Mouse (Mus musculus) Patski (cell line): ENCODE data around the gene Tacr2. TPM values are rescaled to one million over a fixed set of nuclear protein-coding genes. Genes with fewer than 3 reads are reported as not detected.

Experiments
- ATAC-seq: fragments of 100-300 bp; one replicate; pipeline ENCODE4 v1.8.0; 2021
- CTCF ChIA-PET: fragments of 350-600 bp; sonication (Branson Sonifier 250); formaldehyde crosslinking; loops from one replicate; lab custom pipeline; 2022; ENCODE audit warnings: inconsistent platforms; lab: Charles Lee
- POLR2A ChIA-PET: fragments of 350-600 bp; sonication (Branson Sonifier 250); formaldehyde crosslinking; loops from one replicate; lab custom pipeline; 2022; ENCODE audit warnings: antibody characterized with exemption, inconsistent platforms; lab: Charles Lee
- DNase-seq: peaks from one replicate; pipeline ENCODE4 v3.0.0-alpha.2; 2011; ENCODE audit warnings: low read depth, low spot score
- H3K27me3 ChIP-seq: fragments of 371-371 bp; one replicate; pipeline ENCODE4 v1.5.1; 2021
- CTCF ChIP-seq: fragments of 100-300 bp; IDR thresholded peaks from one replicate; pipeline ENCODE4 v1.5.1; 2021
- in situ Hi-C: fragments of 300-500 bp; cut with MboI; formaldehyde crosslinking; loops from 3 replicates; pipeline ENCODE4 v1.11.1; 2018; ENCODE audit warnings: low pct_unique_long_range_greater_than_20kb, mixed read lengths
- polyA plus RNA-seq: library from polyadenylated mRNA; unstranded; gene quantifications from one replicate; pipeline ENCODE4 v1.2.3, GENCODE M21; 2021

Gene Tacr2
- 0.08 TPM for polyA plus RNA-seq

DNA sequence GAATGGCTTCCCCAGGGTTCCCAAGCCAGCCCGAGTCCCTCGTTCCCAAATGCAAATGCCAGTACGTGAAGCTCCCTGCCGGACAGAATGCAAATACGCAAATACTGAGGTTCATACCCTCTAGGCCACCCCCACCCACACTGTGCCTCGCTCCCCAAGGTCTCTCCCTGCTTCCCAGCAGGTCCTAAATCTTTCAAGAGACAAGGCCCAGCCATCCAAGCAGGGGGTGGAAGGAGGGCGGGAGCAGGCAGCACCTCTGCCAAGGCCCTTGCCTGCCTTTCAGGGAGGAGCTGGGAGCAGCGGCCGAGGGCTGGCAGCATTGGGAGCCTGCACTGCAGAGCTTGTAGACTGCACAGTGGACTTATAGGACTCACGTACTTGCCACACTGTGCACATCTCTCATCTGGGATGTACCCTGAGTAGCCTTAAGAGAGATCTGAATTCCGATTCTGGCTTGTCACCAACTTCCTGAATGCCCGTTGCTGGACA, at the start of gene Tacr2:
TSS of gene Tacr2 (plus strand) at position 439 of the 489 bp plus-strand sequence.
- DNase-seq (no peak), ATAC-seq (no peak)
- in situ Hi-C loops = no loop called here
- POLR2A ChIA-PET = no interaction called here
- CTCF ChIA-PET = no interaction called here
- no peaks in the 10 kb centered on the region for H3K27me3 ChIP-seq
- TF ChIP-seq CTCF = no peak

DNA sequence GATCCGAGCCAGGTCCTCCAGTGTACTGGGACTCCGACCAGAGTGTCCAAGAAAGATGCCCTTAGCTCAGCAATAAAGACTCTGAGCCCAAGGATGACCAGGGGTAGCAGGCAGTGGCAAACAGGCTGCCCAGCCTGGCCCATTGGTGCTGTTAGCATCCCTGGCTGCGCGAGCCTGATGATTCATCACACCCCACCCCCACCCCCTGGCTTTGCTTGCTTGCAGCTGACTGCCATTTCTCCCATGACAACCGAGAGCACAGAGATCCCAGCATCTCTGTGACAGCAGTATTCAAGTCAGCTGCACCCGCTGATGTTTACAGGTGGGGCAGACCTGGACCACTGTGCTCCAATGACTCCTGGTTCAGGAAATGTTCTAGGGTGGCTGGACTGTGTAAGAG, 49.7 kb upstream of the Tacr2 start:
- CTCF ChIA-PET = no interaction called here
- H3K27me3 ChIP-seq = no peaks in the 10 kb centered on the region
- no peak for TF ChIP-seq CTCF
- in situ Hi-C loops = no loop called here
- no peak for DNase-seq
- ATAC-seq = no peak
- POLR2A ChIA-PET = no interaction called here

DNA sequence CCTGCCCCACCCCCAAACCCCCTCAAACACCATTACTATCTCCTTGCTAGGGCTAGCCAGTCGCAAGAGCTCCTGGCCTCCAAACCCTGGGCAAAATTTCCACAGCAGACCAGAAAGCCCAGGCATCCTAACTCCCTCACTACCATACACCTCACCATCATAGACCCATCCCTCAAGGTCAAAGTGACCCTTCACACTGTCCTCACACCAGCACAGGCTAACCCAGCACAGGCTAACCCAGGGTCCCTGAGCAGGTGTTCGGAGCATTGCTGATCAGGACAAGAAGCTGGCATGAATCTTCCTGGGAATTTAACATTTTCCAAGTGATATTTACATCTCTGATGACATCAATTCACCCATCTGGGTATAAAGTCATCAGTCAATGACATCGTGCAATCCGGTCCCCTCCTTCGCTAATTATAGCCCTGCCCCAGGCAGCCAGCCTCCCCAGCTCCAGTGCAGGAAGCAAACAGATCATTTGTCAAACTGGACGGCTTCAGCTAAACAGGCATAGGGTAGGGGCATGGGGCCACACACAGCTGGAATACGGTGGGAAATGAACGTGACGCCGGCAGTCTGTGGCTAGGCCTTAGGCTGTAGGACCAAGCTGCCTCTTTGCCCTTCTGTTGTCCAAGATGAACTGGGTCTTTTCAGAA, 43.9 kb upstream of the Tacr2 start:
- TF ChIP-seq CTCF = no peak
- in situ Hi-C loops = no loop called here
- no peaks in the 10 kb centered on the region for H3K27me3 ChIP-seq
- POLR2A ChIA-PET = no interaction called here
- CTCF ChIA-PET = interaction anchor here (1.1 kb wide), 1 partner anchor 15 kb away, joined by 3 read pairs; no protein-coding TSS in a partner anchor
- no peak for ATAC-seq
- no peak for DNase-seq

DNA sequence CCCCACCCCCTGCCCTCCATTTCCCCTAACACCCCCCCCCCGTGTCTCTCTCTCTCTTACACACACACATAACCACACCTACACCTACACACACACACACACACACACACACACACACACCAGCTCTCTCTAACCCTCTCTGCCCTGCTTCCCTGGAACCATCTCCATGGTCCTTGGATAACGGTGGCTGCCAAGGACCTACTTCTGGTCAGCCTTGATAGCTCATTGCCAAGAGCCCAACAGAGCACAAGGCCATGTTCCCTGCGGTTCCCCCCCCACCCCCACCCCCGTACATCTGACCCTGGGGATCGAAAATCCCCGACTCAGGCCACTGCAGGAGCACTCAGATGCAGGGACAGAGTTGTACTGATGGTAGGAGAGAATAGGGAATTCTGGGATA, 40.9 kb upstream of the Tacr2 start:
- in situ Hi-C loops = no loop called here
- no peak for DNase-seq
- no peak for TF ChIP-seq CTCF
- no peaks in the 10 kb centered on the region for H3K27me3 ChIP-seq
- ChIA-PET POLR2A (no interaction called here), CTCF (interaction anchor here (1.0 kb wide), 1 partner anchor 12 kb away, joined by 3 read pairs; no protein-coding TSS in a partner anchor)
- no peak for ATAC-seq

DNA sequence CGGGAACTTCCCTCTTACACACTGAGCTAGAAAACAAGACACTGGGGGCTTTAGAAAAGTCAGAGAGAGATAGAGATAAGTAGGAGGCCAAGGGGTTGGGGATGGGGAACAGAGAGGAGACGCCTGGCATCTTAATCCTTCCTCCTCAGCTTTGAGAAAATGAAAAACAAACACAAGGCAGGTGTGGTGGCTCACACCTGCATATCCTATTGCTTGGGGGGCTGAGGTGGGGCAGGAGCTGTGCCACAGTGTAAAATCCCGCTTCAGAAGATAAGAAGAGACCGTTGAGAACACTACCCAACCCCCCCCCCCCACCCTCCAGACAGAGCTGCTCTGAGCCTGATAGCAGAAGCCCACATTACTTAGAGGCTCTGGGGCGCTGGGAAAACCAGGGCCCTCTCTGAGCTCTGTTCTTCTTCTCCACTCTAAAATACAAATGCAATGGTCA, 37.0 kb upstream of the Tacr2 start:
- no peaks in the 10 kb centered on the region for H3K27me3 ChIP-seq
- ChIA-PET CTCF (no interaction called here), POLR2A (interaction anchor here (0.8 kb wide), 1 partner anchor 1016 kb away, joined by 6 read pairs; no protein-coding TSS in a partner anchor)
- DNase-seq (no peak), ATAC-seq (no peak)
- no peak for TF ChIP-seq CTCF
- in situ Hi-C loops = no loop called here

DNA sequence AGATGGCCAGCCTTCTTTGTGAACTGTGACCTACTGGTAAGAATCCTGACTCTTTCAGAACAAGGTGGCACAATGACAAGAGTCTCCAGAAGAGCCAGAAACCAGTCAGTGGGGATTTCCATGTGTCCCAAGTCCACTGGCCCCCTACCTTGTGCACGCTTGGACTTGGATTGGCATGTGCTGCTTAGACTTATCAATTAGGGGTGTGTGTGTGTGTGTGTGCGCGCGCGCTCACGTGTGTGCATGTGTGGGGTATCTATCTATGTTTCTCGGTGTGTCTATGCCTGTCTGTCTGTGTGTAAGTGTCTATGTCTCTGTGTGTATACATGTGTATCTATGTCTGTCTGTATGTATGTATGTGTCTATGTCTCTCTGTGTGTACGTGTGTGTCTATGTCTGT, 36.6 kb upstream of the Tacr2 start:
- CTCF ChIA-PET = no interaction called here
- no peak for TF ChIP-seq CTCF
- H3K27me3 ChIP-seq = no peaks in the 10 kb centered on the region
- in situ Hi-C loops = no loop called here
- DNase-seq (no peak), ATAC-seq (no peak)
- POLR2A ChIA-PET = interaction anchor here (0.8 kb wide), 1 partner anchor 1016 kb away, joined by 6 read pairs; no protein-coding TSS in a partner anchor

DNA sequence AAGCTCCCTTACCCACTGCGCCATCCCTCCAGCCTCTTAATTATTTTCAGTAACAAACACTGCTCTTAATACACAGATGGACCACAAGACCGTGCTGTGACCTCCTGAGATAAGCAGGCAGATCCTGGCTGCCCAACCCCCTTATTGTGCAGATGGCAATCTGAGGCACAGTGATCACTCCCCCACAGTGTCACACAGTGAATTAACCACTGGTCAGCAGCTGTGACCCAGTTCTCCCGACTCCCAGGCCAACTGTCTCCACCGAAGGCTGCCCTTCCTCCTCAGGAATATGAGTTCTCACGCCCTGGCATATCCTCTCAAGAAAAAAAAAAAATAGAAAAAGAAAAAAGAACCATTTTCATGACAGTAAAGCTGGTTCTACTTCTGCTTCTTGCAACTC, 35.6 kb upstream of the Tacr2 start:
- H3K27me3 ChIP-seq = no peaks in the 10 kb centered on the region
- no peak for TF ChIP-seq CTCF
- ChIA-PET POLR2A (interaction anchor here (0.6 kb wide), 1 partner anchor 1955 kb away, joined by 3 read pairs; no protein-coding TSS in a partner anchor), CTCF (interaction anchor here (1.3 kb wide), 1 partner anchor 27 kb away, joined by 3 read pairs; no protein-coding TSS in a partner anchor)
- DNase-seq (no peak), ATAC-seq (no peak)
- in situ Hi-C loops = no loop called here

DNA sequence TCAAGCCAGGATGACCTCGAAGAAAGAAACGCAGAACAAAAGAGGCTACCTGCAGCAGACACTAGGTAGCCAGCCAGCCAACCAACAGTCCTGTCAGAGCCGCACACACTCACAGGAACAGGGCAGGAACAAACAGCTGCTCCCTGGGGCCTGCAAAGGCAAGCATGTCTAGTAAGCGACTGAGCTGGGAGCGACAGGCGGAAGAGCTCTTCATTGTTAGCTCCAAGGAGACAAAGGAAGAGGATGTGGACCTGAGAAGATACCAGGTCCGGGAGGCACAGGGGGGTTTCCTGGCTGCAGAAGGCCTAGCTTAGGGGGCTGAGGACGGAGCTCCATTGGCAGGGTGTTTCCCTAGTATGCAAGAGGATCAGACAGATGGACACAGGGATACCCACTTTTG, 35.0 kb upstream of the Tacr2 start:
- ChIA-PET CTCF (interaction anchor here (1.3 kb wide), 1 partner anchor 27 kb away, joined by 3 read pairs; no protein-coding TSS in a partner anchor), POLR2A (no interaction called here)
- DNase-seq (no peak), ATAC-seq (no peak)
- no peaks in the 10 kb centered on the region for H3K27me3 ChIP-seq
- in situ Hi-C loops = no loop called here
- no peak for TF ChIP-seq CTCF

DNA sequence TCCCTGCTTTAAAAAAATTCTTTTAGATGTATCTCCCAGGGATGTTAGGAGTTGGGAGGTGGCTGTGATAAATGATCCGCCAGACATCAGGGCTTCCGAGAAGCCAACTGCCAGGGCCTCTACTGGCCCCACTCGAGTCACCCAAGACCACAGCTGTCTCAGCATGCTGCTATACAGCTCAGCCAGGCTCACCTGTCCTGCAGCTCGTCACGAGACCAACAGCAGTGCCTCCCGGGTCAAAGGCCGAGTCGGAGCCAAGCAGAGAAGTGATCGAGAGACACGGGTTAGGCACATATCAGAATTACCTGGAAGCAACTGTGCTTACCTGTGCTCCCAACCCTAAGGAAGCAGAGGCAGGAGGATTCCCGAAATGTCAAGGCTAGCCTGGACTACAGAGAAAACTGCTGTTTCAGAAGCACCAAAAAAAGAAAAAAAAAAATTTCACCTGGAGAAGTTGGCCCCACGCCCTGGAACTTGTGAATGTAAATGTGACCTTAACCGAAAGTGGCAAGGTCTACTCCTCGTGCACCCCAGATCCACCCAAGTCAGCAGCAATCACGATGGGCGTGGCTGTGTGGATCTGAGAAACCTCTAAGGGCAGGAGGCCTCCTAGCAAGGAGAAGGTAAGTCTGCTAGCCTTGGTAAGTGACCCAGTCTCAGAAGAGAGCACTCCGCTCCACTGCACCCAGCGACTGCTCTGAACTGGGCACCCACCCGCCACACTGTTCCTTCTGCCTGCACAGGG, 34.0 kb upstream of the Tacr2 start:
- in situ Hi-C loops = no loop called here

DNA sequence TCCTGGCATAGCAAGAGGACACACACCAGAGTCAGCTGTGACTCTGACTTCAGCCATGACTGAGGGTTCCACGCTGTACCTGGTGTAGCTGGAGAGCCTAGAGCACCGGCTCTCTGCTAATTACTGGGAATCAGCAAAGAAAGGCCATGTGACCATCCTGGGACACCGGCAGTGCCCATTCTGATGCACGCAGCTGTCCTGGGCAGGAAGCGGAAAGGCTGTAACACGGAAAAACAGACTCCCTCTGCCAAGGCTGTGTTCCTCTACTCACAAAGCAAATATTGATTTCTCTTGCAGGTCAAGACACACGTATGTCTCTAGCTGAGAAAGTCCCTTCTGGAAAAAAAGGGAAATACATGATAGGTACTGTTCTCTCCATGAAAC, 33.5 kb upstream of the Tacr2 start:
- DNase-seq (no peak), ATAC-seq (no peak)
- in situ Hi-C loops = no loop called here
- POLR2A ChIA-PET = interaction anchor here (0.6 kb wide), 1 partner anchor 12 kb away, joined by 3 read pairs; no protein-coding TSS in a partner anchor
- TF ChIP-seq CTCF = no peak
- H3K27me3 ChIP-seq = no peaks in the 10 kb centered on the region
- CTCF ChIA-PET = no interaction called here

More for the DNA sequence above, 34.0 kb upstream of the Tacr2 start:
- no peak for TF ChIP-seq CTCF
- POLR2A ChIA-PET = interaction anchor here (0.6 kb wide), 1 partner anchor 12 kb away, joined by 3 read pairs; no protein-coding TSS in a partner anchor
- CTCF ChIA-PET = no interaction called here
- ATAC-seq (no peak), DNase-seq (no peak)
- H3K27me3 ChIP-seq = no peaks in the 10 kb centered on the region
